Mouse (Mus musculus) small intestine, adult 2 months (tissue): ENCODE results near the gene Rnf31. TPM values are rescaled to one million over a fixed set of nuclear protein-coding genes. Genes with fewer than 3 reads are reported as not detected.

Experiments used
- H3K27ac ChIP-seq: fragments of 200-500 bp; 2 replicates; pipeline ENCODE4 v1.5.1; 2012; ENCODE audit warnings: low read depth, low read length, control low read depth, inconsistent platforms; ENCODE audit not compliant: insufficient read depth
- H3K27me3 ChIP-seq: fragments of 200-500 bp; 2 replicates; pipeline ENCODE4 v1.6.1; 2012; ENCODE audit warnings: mild to moderate bottlenecking, moderate library complexity, low read length, inconsistent platforms; ENCODE audit not compliant: control insufficient read depth, insufficient read depth
- H3K36me3 ChIP-seq: fragments of 200-500 bp; 2 replicates; pipeline ENCODE4 v1.6.1; 2012; ENCODE audit warnings: mild to moderate bottlenecking, low read length, control low read depth, inconsistent platforms; ENCODE audit not compliant: control insufficient read depth, insufficient read depth
- H3K4me1 ChIP-seq: fragments of 200-500 bp; 2 replicates; pipeline ENCODE4 v1.6.1; 2012; ENCODE audit warnings: low read length, inconsistent platforms, mixed read lengths; ENCODE audit not compliant: control insufficient read depth, insufficient read depth, insufficient read length
- H3K4me3 ChIP-seq: fragments of 200-500 bp; 2 replicates; pipeline ENCODE4 v1.5.1; 2012; ENCODE audit warnings: low read depth, mild to moderate bottlenecking, control low read depth, inconsistent platforms, low read length, moderate library complexity
- CTCF ChIP-seq: fragments of 200-500 bp; IDR thresholded peaks from 2 replicates; pipeline ENCODE4 v1.5.1; 2012; ENCODE audit warnings: low read depth, mild to moderate bottlenecking, control low read depth, inconsistent platforms, low read length, moderate library complexity, mixed read lengths; ENCODE audit not compliant: insufficient replicate concordance, insufficient read length; ENCODE audit errors: extremely low read depth
- POLR2A ChIP-seq: fragments of 200-500 bp; IDR thresholded peaks from 2 replicates; pipeline ENCODE4 v1.6.1; 2012; ENCODE audit warnings: low read depth, mild to moderate bottlenecking, control low read depth, inconsistent platforms, low read length, moderate library complexity
- WGBS: fragments of 180-500 bp; shearing (Covaris S2); methylation state at CpG from one replicate; pipeline ENCODE4 v1.1.7; 2018; 5-methylcytosine and 5-hydroxymethylcytosine counted together
- polyA plus RNA-seq: library from polyadenylated mRNA; depleted of rRNA; stranded (reverse); fragments of >200 nt; gene quantifications from 2 replicates; pipeline ENCODE4 v1.2.3, GENCODE M21; 2012

Gene Rnf31
- polyA plus RNA-seq, 1 experiment = 65.8 TPM

DNA sequence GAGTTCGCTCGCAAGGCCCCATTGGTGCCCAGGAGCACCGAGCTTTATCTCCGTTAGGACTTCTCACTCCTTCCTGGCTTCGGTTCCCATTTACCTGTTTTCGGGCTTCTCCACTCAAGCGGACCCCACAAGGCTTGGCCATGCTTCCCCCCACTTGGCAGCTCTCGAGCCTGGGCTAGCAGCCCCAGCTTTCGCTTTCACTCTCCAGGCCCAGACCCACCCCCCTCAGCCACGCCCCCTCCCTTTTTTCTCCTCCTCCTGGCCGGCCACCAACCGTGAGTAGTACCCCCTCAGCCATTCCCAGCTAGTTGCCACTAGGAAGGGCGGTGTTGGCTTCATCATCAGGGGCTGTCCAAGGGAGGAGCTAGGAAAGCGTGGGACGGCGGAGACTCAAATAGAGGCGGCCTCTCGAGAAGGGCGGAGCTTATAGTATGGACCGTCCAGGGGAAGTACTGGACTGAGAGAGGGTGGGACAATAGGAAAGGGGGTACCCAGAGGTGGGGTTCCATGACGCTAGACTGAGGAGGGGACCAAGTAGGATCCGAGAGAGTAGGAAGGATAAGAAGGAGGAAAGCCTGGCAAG is 669 bp upstream of the Rnf31 start, which contains the start of gene Psme2:
Psme2 (minus strand) TSS at position 366 of the 583 bp plus-strand sequence.
- Histone ChIP-seq H3K36me3 (peaks cover 35% of the 10 kb centered on the region), H3K4me1 (peaks cover 7% of the 10 kb centered on the region), H3K27me3 (no peaks in the 10 kb centered on the region), H3K27ac (peak within 1 kb of the TSS; percentile 99), H3K4me3 (peak within 1 kb of the TSS; percentile 86)
- under 1% methylated on average over 22 of the region's 22 CpGs for WGBS
- TF ChIP-seq POLR2A (peak; percentile 52; the same call in 1 of the 2 replicates), CTCF (no peak)

DNA sequence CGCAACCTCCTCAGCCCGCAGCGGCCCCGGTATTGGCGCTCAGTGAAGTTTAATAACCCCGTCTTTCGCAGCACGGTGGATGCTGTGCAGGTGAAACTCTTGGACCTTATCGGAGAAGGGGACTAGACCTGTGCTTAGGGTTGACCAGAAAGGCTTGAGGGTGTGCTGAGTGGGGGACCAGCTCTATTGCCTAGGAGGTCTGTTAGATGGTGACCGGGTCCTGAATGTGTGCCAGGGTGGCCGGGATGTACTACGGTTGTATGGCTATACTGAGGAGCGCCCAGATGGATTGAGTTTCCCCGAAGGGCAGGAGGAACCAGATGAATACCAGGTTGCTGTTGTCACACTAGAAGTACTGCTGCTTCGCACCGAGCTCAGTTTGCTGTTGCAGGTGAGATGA is 718 bp downstream of the Rnf31 start:
- TF ChIP-seq CTCF (no peak), POLR2A (no peak)
- Histone ChIP-seq H3K36me3 (peaks cover 44% of the 10 kb centered on the region), H3K27ac (peak overlapping the region; percentile 87), H3K4me3 (peak overlapping the region; percentile 86), H3K4me1 (peaks cover 7% of the 10 kb centered on the region), H3K27me3 (no peaks in the 10 kb centered on the region)
- WGBS = 1% methylated on average over 16 of the region's 16 CpGs

DNA sequence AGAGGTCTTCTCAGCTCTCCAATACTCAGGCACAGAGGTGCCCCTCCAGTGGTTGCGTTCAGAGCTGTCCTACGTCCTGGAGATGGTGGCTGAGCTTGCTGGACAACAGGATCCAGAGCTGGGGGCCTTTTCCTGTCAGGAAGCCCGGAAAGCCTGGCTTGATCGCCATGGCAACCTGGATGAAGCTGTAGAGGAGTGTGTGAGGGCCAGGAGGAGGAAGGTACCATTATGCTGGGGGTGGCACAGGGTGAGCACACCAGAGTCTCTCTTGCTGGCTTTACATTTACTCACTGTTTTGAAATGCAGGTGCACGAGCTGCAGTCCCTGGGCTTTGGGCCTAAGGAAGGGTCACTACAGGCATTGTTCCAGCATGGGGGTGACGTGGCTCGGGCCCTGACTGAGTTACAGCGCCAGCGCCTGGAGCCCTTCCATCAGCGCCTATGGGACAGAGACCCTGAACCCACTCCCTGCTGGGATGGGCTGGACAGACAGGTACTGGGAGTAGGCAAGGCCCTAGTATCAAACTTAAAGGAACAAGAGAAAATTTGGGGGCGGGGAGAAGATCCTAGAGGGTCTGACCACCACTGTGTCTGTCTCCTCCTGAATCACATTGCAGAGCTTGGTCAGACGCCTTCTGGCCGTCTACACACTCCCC is 4.7 kb downstream of the Rnf31 start:
- WGBS = 89% methylated on average over 13 of the region's 13 CpGs
- no peak for TF ChIP-seq CTCF
- no peak for TF ChIP-seq POLR2A
- H3K27ac ChIP-seq = no peak overlapping the region

DNA sequence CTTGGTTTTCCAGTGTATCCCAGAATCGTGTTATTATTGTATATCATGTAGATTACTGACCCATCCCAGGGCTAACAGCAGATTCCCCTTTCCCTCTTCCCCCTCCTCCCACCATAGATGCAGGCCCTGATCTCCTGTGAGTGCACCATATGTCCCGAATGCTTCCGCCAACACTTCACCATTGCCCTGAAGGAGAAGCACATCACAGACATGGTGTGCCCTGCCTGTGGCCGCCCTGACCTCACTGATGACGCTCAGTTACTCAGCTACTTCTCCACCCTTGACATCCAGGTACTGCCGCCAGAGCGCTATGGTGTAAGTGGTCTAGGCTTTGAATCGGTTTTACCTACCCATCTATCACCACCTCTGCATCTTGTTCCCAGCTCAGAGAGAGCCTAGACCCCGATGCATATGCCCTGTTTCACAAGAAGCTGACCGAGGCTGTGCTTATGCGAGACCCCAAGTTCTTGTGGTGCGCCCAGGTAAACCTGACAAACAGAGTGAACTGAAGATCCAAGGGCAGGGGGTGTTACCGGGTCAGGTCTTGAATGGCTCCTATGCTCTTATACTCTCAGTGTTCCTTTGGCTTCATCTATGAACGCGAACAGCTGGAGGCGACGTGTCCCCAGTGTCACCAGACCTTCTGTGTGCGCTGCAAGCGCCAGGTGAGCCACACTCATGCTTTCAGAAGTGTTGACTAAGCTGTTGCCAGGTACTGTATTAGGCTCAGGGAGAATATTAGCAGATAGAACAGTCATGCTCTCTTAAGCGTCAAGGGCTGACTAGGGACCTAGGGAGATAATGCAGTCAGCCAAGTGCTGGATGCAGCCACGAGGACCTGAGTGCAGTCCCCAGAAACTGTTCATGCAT is 7.2 kb downstream of the Rnf31 start:
- 94% methylated on average over 21 of the region's 21 CpGs for WGBS
- TF ChIP-seq CTCF (no peak), POLR2A (no peak)
- H3K36me3 ChIP-seq = peaks cover 82% of the 10 kb centered on the region
- no peak overlapping the region for H3K27ac ChIP-seq
- H3K4me3 ChIP-seq = no peak overlapping the region
- no peaks in the 10 kb centered on the region for H3K27me3 ChIP-seq
- peaks cover 6% of the 10 kb centered on the region for H3K4me1 ChIP-seq

More for the DNA sequence above, 4.7 kb downstream of the Rnf31 start:
- H3K36me3 ChIP-seq = peaks cover 58% of the 10 kb centered on the region
- peaks cover 4% of the 10 kb centered on the region for H3K4me1 ChIP-seq
- no peaks in the 10 kb centered on the region for H3K27me3 ChIP-seq
- H3K4me3 ChIP-seq = no peak overlapping the region

DNA sequence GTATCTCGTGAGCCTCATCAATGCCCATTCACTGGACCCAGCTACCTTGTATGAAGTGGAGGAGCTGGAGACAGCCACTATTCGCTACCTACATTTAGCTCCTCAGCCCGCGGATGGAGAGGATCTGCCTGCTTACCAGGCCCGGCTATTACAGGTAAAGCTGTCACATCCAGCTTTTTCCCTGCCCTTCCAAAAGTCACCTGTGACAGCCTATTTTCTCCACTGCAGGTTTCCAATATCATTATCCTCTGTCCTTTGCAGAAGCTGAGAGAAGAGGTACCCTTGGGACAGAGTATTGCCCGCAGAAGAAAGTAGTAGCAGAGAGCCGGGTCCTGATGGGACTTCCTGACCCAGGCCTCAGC is 11.7 kb downstream of the Rnf31 start, which contains the start of gene Irf9:
Irf9 (plus strand) TSS at position 301 of the 362 bp plus-strand sequence.
- Histone ChIP-seq H3K27ac (peak within 1 kb of the TSS; percentile 100), H3K4me1 (peaks cover 23% of the 10 kb centered on the region; the same call in 1 of the 2 replicates), H3K4me3 (peak within 1 kb of the TSS; percentile 78), H3K27me3 (no peaks in the 10 kb centered on the region), H3K36me3 (peaks cover 79% of the 10 kb centered on the region)
- 69% methylated on average over 7 of the region's 7 CpGs for WGBS
- no peak for TF ChIP-seq CTCF
- TF ChIP-seq POLR2A = no peak

DNA sequence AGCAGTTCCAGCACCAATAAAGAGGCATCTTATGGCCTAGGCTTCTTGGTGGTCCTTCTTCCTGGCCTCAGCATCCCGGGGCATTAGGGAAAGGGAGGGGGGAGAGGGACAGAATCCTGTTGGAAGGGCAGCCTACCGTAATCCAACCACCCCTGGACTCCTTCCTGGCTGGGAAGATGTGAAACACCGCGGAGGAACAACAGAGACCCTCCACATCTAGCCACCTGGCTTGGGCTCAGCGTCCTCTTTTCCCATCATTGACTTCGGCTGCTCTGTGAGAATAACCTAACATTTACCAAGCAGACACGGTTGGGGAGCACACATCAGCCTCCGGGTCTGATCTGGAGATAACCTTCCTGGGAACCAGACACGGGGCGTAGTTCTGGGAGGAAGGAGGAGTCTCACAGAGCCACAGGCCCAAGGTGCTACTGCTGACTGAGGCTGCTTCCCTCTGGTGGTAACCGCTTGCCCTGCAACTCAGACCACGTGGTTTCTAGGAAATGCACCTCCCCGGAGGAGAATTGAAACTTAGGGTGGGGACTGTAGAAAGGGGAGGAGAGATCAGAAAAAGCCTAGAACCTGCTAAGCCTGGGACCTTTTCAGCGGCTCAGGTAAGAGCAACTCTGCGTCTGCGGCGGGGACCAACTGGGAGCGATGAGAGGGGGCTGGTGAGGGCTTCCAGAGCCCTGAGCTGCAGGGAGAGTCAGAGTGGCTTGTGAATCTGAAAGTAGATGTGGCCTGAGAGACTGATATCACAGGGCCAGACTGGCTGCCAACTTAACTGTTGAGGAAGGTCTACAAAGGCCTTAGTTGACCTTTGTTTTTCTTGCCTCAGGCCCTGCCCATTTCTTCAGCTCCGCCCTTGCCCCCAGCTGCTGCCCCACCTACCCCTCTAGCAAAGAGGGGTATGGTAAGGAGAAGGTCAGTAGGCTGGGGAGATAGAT is 12.4 kb downstream of the Rnf31 start:
- 7% methylated on average over 19 of the region's 19 CpGs for WGBS
- TF ChIP-seq POLR2A = peak; percentile 47
- peak; percentile 90 for TF ChIP-seq CTCF

More for the DNA sequence above, 12.4 kb downstream of the Rnf31 start:
- peaks cover 23% of the 10 kb centered on the region; the same call in 1 of the 2 replicates for H3K4me1 ChIP-seq
- no peaks in the 10 kb centered on the region for H3K27me3 ChIP-seq
- peak overlapping the region; percentile 78 for H3K4me3 ChIP-seq
- peaks cover 79% of the 10 kb centered on the region for H3K36me3 ChIP-seq
- H3K27ac ChIP-seq = peak overlapping the region; percentile 100
